Mouse (Mus musculus) forebrain, embryonic 11.5 days (tissue): ENCODE data around the gene Nudt22. TPM values are rescaled to one million over a fixed set of nuclear protein-coding genes. Genes with fewer than 3 reads are reported as not detected.
"Not testable (repeated sequence)": the region's sequence is repeated elsewhere in the genome, so short reads cannot be mapped to it uniquely, and the experiment has no call there.

Source experiments
- ATAC-seq: fragments of 200-750 bp; cut with Nextera tagmentation; replicated peaks from 2 replicates; pipeline ENCODE4 v1.8.0; 2017; ENCODE audit warnings: moderate TSS enrichment; ENCODE audit not compliant: low FRiP score
- DNase-seq: peaks from one replicate; pipeline ENCODE4 v3.0.0-alpha.2; 2017; ENCODE audit warnings: low spot score
- H3K27ac ChIP-seq: fragments of 300-500 bp; sonication (generic); 2 replicates; pipeline ENCODE4 v1.5.1; 2014; ENCODE audit warnings: low read depth, low read length
- H3K27me3 ChIP-seq: fragments of 300-500 bp; sonication (generic); 2 replicates; pipeline ENCODE4 v1.6.1; 2014; ENCODE audit warnings: mild to moderate bottlenecking, low read length, mixed read lengths; ENCODE audit not compliant: control insufficient read depth, insufficient read depth
- H3K36me3 ChIP-seq: fragments of 300-500 bp; sonication (generic); 2 replicates; pipeline ENCODE4 v1.6.1; 2014; ENCODE audit warnings: mild to moderate bottlenecking, low read length, moderate library complexity, mixed read lengths; ENCODE audit not compliant: control insufficient read depth, insufficient read depth
- H3K4me1 ChIP-seq: fragments of 300-500 bp; sonication (generic); replicated peaks from 2 replicates; pipeline ENCODE4 v1.6.1; 2014; ENCODE audit warnings: low read length, mixed read lengths; ENCODE audit not compliant: control insufficient read depth, insufficient read depth
- H3K4me2 ChIP-seq: fragments of 300-500 bp; sonication (generic); 2 replicates; pipeline ENCODE4 v1.6.1; 2014; ENCODE audit warnings: low read depth, mild to moderate bottlenecking, low read length, moderate library complexity, mixed read lengths; ENCODE audit not compliant: severe bottlenecking
- H3K4me3 ChIP-seq: fragments of 300-500 bp; sonication (generic); 2 replicates; pipeline ENCODE4 v1.5.1; 2014; ENCODE audit warnings: low read depth, low read length
- H3K9ac ChIP-seq: fragments of 300-500 bp; sonication (generic); 2 replicates; pipeline ENCODE4 v1.6.1; 2014; ENCODE audit warnings: low read length
- H3K9me3 ChIP-seq: fragments of 300-500 bp; sonication (generic); 2 replicates; pipeline ENCODE4 v1.6.1; 2016; ENCODE audit warnings: low read length, mixed read lengths; ENCODE audit not compliant: control insufficient read depth
- WGBS: fragments of 180-500 bp; shearing (Covaris S2); extraction: QIAGEN DNeasy Blood & Tissue Kit; methylation state at CpG from one replicate; pipeline ENCODE4 v1.1.7; 2014; 5-methylcytosine and 5-hydroxymethylcytosine counted together
- polyA plus RNA-seq: library from polyadenylated mRNA; unstranded; fragments of >200 nt; fragmentation: Nextera tagmentation; extraction: Ambion mirVana; gene quantifications from 2 replicates; pipeline ENCODE4 v1.2.1, GENCODE M21; 2014

Nudt22 gene
- polyA plus RNA-seq, 1 experiment from 2014 or later, result 14.6 TPM

GRCm38 (mm10) chr19:6992011-6992858 is 3.7 kb downstream of the Nudt22 start, which contains the start of gene Dnajc4:
TSS of gene Dnajc4 (minus strand) at chr19:6992572.
- DNase-seq, result peak; percentile 98
- Histone ChIP-seq H3K9ac (peak within 1 kb of the TSS; percentile 65), H3K36me3 (no peaks in the 10 kb centered on the region), H3K4me2 (peak within 1 kb of the TSS; percentile 94), H3K4me1 (peaks cover 22% of the 10 kb centered on the region), H3K4me3 (peak within 1 kb of the TSS; percentile 52), H3K27ac (peak within 1 kb of the TSS; percentile 62), H3K27me3 (no peaks in the 10 kb centered on the region), H3K9me3 (no peaks in the 10 kb centered on the region)
- 3% methylated on average over 37 of the region's 37 CpGs for WGBS
- peak; percentile 93 for ATAC-seq

GRCm38 (mm10) chr19:6991166-6991565 is 4.8 kb downstream of the Nudt22 start:
- H3K4me1 ChIP-seq, result peaks cover 25% of the 10 kb centered on the region
- H3K27me3 ChIP-seq, ATAC-seq, H3K9ac ChIP-seq, H3K4me2 ChIP-seq, H3K27ac ChIP-seq, H3K4me3 ChIP-seq, H3K36me3 ChIP-seq, H3K9me3 ChIP-seq, DNase-seq: not testable (repeated sequence)
- 91% methylated on average over 6 of the region's 6 CpGs for WGBS

- H3K27ac ChIP-seq, result no peak overlapping the region
- no peak overlapping the region for H3K9ac ChIP-seq
- WGBS, result 87% methylated on average over 6 of the region's 6 CpGs
- no peaks in the 10 kb centered on the region for H3K9me3 ChIP-seq
- H3K4me2 ChIP-seq, result no peak overlapping the region
- peaks cover 24% of the 10 kb centered on the region for H3K4me1 ChIP-seq
- ATAC-seq (no peak), DNase-seq (no peak)
- H3K4me3 ChIP-seq, result no peak overlapping the region
- H3K36me3 ChIP-seq, result no peaks in the 10 kb centered on the region
- H3K27me3 ChIP-seq, result no peaks in the 10 kb centered on the region
Measured at GRCm38 (mm10) chr19:6990712-6991111, 5.2 kb downstream of the Nudt22 start.

- H3K4me3 ChIP-seq, result no peak overlapping the region
- no peak for ATAC-seq
- WGBS, result 83% methylated on average over 8 of the region's 8 CpGs
Measured at GRCm38 (mm10) chr19:6989251-6989650, 6.7 kb downstream of the Nudt22 start.

GRCm38 (mm10) chr19:6987904-6988285 is 8.0 kb downstream of the Nudt22 start:
- Histone ChIP-seq H3K4me3 (peak overlapping the region; percentile 87), H3K27ac (0 out of 2 replicates have a peak overlapping the region, but pooled peaks have one; percentile 12), H3K36me3 (peaks cover 3% of the 10 kb centered on the region; the same call in 1 of the 2 replicates), H3K4me2 (peak overlapping the region; percentile 96), H3K4me1 (peaks cover 12% of the 10 kb centered on the region), H3K27me3 (no peaks in the 10 kb centered on the region), H3K9me3 (no peaks in the 10 kb centered on the region), H3K9ac (peak overlapping the region; percentile 89)
- WGBS, result 8% methylated on average over 8 of the region's 8 CpGs
- ATAC-seq (peak; percentile 4; the same call in 1 of the 2 replicates), DNase-seq (no peak)

More at GRCm38 (mm10) chr19:6989251-6989650, 6.7 kb downstream of the Nudt22 start:
- Histone ChIP-seq H3K9ac (no peak overlapping the region), H3K36me3 (peaks cover 3% of the 10 kb centered on the region; the same call in 1 of the 2 replicates), H3K9me3 (no peaks in the 10 kb centered on the region), H3K27ac (no peak overlapping the region), H3K4me1 (peaks cover 16% of the 10 kb centered on the region), H3K4me2 (no peak overlapping the region), H3K27me3 (no peaks in the 10 kb centered on the region)
- DNase-seq, result no peak

GRCm38 (mm10) chr19:6987061-6987903 is 8.6 kb downstream of the Nudt22 start, which contains the start of gene Vegfb:
TSS of gene Vegfb (minus strand) at chr19:6987651.
- ATAC-seq (peak; percentile 60), DNase-seq (peak; percentile 84)
- WGBS, result 1% methylated on average over 75 of the region's 85 CpGs
- Histone ChIP-seq H3K9me3 (no peaks in the 10 kb centered on the region), H3K27me3 (no peaks in the 10 kb centered on the region), H3K4me2 (peak within 1 kb of the TSS; percentile 96), H3K36me3 (peaks cover 3% of the 10 kb centered on the region; the same call in 1 of the 2 replicates), H3K4me1 (peaks cover 10% of the 10 kb centered on the region), H3K27ac (peak within 1 kb of the TSS; percentile 72), H3K4me3 (peak within 1 kb of the TSS; percentile 87), H3K9ac (peak within 1 kb of the TSS; percentile 89)

GRCm38 (mm10) chr19:6985951-6986708 is 9.8 kb downstream of the Nudt22 start:
- H3K27ac ChIP-seq, result no peak overlapping the region
- H3K4me1 ChIP-seq, result peaks cover 10% of the 10 kb centered on the region
- H3K9ac ChIP-seq, result peak overlapping the region; percentile 89
- H3K4me3 ChIP-seq, result peak overlapping the region; percentile 87
- 82% methylated on average over 10 of the region's 10 CpGs for WGBS
- DNase-seq (no peak), ATAC-seq (no peak)
- no peaks in the 10 kb centered on the region for H3K9me3 ChIP-seq
- peaks cover 3% of the 10 kb centered on the region; the same call in 1 of the 2 replicates for H3K36me3 ChIP-seq
- no peaks in the 10 kb centered on the region for H3K27me3 ChIP-seq
- H3K4me2 ChIP-seq, result peak overlapping the region; percentile 96

GRCm38 (mm10) chr19:6985300-6985699 is 10.6 kb downstream of the Nudt22 start:
- H3K36me3 ChIP-seq, result peaks cover 3% of the 10 kb centered on the region; the same call in 1 of the 2 replicates
- no peak overlapping the region for H3K4me3 ChIP-seq
- no peaks in the 10 kb centered on the region for H3K27me3 ChIP-seq
- 86% methylated on average over 19 of the region's 19 CpGs for WGBS
- ATAC-seq (no peak), DNase-seq (no peak)
- no peak overlapping the region for H3K27ac ChIP-seq
- H3K4me2 ChIP-seq, result no peak overlapping the region
- H3K4me1 ChIP-seq, result peaks cover 10% of the 10 kb centered on the region
- H3K9me3 ChIP-seq, result no peaks in the 10 kb centered on the region
- no peak overlapping the region for H3K9ac ChIP-seq
